Mouse (Mus musculus): ENCODE measurements around the gene Cit. TPM values are rescaled to one million over a fixed set of nuclear protein-coding genes. Genes with fewer than 3 reads are reported as not detected.
A peak's percentile ranks its signal among the peaks of the same experiment; 100 is the strongest.

Gene Cit
- polyA plus RNA-seq, 1 experiment from 2014 or later: 18.7 TPM

GRCm38 (mm10) chr5:115852431-115852830 is 7.4 kb downstream of the Cit start:
- no peak overlapping the region for H3K9ac ChIP-seq
- no peak overlapping the region for H3K4me2 ChIP-seq
- 92% methylated on average over 4 of the region's 4 CpGs for WGBS
- H3K27me3 ChIP-seq (replicated peaks): no peaks in the 10 kb centered on the region
- 0 out of 2 replicates have a peak, but pooled peaks cover 3% of the 10 kb centered on the region for H3K9me3 ChIP-seq
- no peak for ATAC-seq (ENCODE audit: extremely low read depth, insufficient number of reproducible peaks, low FRiP score, low TSS enrichment)
- H3K4me3 ChIP-seq: no peak overlapping the region
- H3K27ac ChIP-seq (replicated peaks): no peak overlapping the region
- H3K4me1 ChIP-seq: no peaks in the 10 kb centered on the region
- H3K36me3 ChIP-seq: peaks cover 92% of the 10 kb centered on the region

DNA sequence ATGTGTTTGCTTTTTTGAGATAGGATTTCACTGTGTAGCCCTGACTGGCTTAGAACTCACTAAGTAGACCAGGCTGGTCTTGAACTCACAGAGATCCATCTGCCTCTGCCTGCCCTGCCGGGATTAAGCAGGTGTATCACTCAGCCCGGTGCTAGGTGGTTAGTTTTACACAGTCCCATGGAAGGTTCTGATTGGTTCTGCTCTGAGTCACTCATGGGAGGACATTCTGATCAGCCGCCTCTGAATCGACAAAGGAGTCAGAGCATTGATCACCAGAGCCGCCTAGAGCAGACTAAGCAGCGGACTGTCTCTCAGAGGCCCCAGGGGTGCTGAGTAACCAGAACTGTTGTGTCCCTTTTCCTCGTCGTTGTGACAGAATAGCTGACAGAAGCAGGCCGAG is 8.6 kb downstream of the Cit start:
- no peak overlapping the region for H3K27ac ChIP-seq (replicated peaks)
- H3K36me3 ChIP-seq: peaks cover 85% of the 10 kb centered on the region
- H3K9ac ChIP-seq: no peak overlapping the region
- H3K9me3 ChIP-seq: 0 out of 2 replicates have a peak, but pooled peaks cover 3% of the 10 kb centered on the region
- no peak overlapping the region for H3K4me3 ChIP-seq
- no peak overlapping the region for H3K4me2 ChIP-seq
- no peaks in the 10 kb centered on the region for H3K4me1 ChIP-seq
- no peaks in the 10 kb centered on the region for H3K27me3 ChIP-seq (replicated peaks)
- 90% methylated on average over 9 of the region's 9 CpGs for WGBS
- ATAC-seq (ENCODE audit: extremely low read depth, insufficient number of reproducible peaks, low FRiP score, low TSS enrichment): no peak

DNA sequence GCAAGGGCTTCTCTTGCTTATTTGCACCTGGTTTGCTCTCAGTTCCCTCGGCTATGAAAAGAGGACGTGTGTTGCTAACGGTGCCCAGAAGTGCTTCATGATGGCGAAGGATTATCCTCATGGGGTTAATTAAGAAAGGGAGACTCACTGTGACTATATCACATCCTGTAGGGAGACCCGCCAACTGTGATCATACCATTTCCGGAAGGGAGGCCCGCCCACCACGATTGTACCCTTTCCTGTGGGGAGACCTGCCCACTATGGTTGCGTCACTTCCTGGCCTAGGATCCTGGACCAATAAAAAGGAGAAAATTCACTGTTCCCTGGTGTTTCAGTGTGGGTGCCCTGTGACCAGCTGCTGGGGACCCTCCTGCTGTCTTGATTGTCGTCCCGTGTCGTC is 9.3 kb downstream of the Cit start:
- WGBS: 72% methylated on average over 11 of the region's 12 CpGs
- Histone ChIP-seq H3K36me3 (peaks cover 83% of the 10 kb centered on the region), H3K27ac (replicated peaks) (no peak overlapping the region), H3K4me3 (no peak overlapping the region), H3K27me3 (replicated peaks) (no peaks in the 10 kb centered on the region), H3K4me2 (no peak overlapping the region), H3K9ac (no peak overlapping the region), H3K9me3 (0 out of 2 replicates have a peak, but pooled peaks cover 3% of the 10 kb centered on the region), H3K4me1 (no peaks in the 10 kb centered on the region)
- ATAC-seq (ENCODE audit: extremely low read depth, insufficient number of reproducible peaks, low FRiP score, low TSS enrichment): no peak

GRCm38 (mm10) chr5:115858652-115859051 is 13.6 kb downstream of the Cit start:
- Histone ChIP-seq H3K4me1 (no peaks in the 10 kb centered on the region), H3K27ac (replicated peaks) (no peak overlapping the region), H3K4me2 (no peak overlapping the region), H3K36me3 (peaks cover 81% of the 10 kb centered on the region), H3K27me3 (replicated peaks) (no peaks in the 10 kb centered on the region), H3K9me3 (0 out of 2 replicates have a peak, but pooled peaks cover 3% of the 10 kb centered on the region), H3K4me3 (no peak overlapping the region), H3K9ac (no peak overlapping the region)
- 69% methylated on average over 6 of the region's 6 CpGs for WGBS
- no peak for ATAC-seq (ENCODE audit: extremely low read depth, insufficient number of reproducible peaks, low FRiP score, low TSS enrichment)

DNA sequence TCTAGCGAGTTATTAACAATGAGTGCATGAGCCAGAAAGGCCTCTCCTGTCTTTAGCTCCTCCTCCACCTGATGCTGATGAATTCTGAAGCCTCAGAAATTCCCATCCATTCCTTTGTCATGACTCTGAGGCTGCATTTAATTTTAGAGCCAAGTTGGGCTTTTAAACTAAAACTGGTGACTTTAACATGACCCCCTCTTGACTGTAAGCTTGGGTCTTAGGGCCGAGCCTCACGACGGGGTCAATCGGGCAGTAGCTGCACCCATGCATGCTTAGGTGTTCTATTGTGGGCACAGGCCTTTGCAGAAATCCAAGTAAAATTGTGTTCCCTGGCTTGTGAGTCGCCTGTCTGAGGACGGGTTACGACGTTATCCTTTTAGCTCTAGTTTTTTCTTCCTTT is 14.4 kb downstream of the Cit start:
- Histone ChIP-seq H3K9me3 (0 out of 2 replicates have a peak, but pooled peaks cover 3% of the 10 kb centered on the region), H3K9ac (no peak overlapping the region), H3K27ac (replicated peaks) (no peak overlapping the region), H3K4me1 (no peaks in the 10 kb centered on the region), H3K4me3 (no peak overlapping the region), H3K4me2 (no peak overlapping the region), H3K36me3 (peaks cover 81% of the 10 kb centered on the region), H3K27me3 (replicated peaks) (no peaks in the 10 kb centered on the region)
- no peak for ATAC-seq (ENCODE audit: extremely low read depth, insufficient number of reproducible peaks, low FRiP score, low TSS enrichment)
- 90% methylated on average over 9 of the region's 9 CpGs for WGBS

- H3K4me2 ChIP-seq: no peak overlapping the region
- 85% methylated on average over 10 of the region's 10 CpGs for WGBS
- H3K4me3 ChIP-seq: no peak overlapping the region
- H3K4me1 ChIP-seq: peaks cover 21% of the 10 kb centered on the region
- H3K27ac ChIP-seq (replicated peaks): no peak overlapping the region
- H3K36me3 ChIP-seq: peaks cover 68% of the 10 kb centered on the region
- no peaks in the 10 kb centered on the region for H3K27me3 ChIP-seq (replicated peaks)
- no peak overlapping the region for H3K9ac ChIP-seq
- no peak for ATAC-seq (ENCODE audit: extremely low read depth, insufficient number of reproducible peaks, low FRiP score, low TSS enrichment)
- H3K9me3 ChIP-seq: 0 out of 2 replicates have a peak, but pooled peaks cover under 1% of the 10 kb centered on the region
These were observed 16.9 kb downstream of the Cit start for GRCm38 (mm10) chr5:115861991-115862390.

DNA sequence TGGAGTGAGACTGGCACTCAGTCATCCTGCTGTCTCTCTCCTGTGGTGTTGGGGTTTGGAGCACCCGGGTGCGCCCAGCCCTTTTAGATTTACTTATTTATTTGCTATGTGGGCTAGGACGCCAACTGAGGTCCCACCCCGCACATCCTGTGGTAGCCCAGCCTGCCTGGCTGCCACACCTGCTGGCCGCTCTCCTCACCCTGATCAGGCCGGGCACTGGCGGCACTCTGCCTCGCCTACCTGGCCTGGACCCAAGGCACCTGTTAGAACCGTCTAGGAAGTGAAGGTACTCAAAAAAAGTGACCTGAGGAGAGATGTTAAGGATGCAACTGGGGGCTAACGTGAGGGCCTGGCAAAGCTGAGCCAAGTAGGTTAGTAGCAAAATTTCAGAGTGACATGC is 17.4 kb downstream of the Cit start:
- H3K36me3 ChIP-seq: peaks cover 66% of the 10 kb centered on the region

DNA sequence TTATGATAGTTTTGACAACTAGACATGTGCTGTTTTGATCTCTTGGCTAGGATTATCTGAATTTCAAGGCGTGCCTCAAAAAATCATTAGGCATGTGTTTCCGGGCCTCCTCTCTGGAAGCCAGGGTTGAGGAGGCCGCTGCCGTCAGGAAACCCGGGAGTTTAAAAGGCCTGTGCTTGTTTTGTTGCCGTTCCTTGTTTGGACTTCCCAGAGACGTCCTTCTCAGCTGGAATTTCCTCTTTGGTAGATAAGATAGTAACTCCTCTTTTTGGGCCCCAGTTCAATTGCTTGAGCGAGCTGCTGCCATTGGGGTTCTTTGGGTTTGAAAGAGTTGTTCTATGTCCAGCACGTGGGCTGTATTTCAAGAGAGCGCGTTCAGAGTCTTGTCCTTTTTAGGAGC is 21.2 kb downstream of the Cit start:
- Histone ChIP-seq H3K27ac (replicated peaks) (peak overlapping the region; percentile 34), H3K36me3 (peaks cover 44% of the 10 kb centered on the region), H3K4me3 (no peak overlapping the region), H3K27me3 (replicated peaks) (no peaks in the 10 kb centered on the region), H3K9me3 (no peaks in the 10 kb centered on the region), H3K9ac (peak overlapping the region; percentile 19; the same call in 1 of the 2 replicates), H3K4me1 (peaks cover 21% of the 10 kb centered on the region), H3K4me2 (no peak overlapping the region)
- WGBS: 27% methylated on average over 11 of the region's 11 CpGs
- ATAC-seq (ENCODE audit: extremely low read depth, insufficient number of reproducible peaks, low FRiP score, low TSS enrichment): no peak

More for the DNA sequence above, 17.4 kb downstream of the Cit start:
- H3K9me3 ChIP-seq: no peaks in the 10 kb centered on the region
- no peak overlapping the region for H3K27ac ChIP-seq (replicated peaks)
- H3K4me2 ChIP-seq: no peak overlapping the region
- peaks cover 21% of the 10 kb centered on the region for H3K4me1 ChIP-seq
- 94% methylated on average over 10 of the region's 10 CpGs for whole genome bisulfite sequencing
- H3K9ac ChIP-seq: no peak overlapping the region
- ATAC-seq (ENCODE audit: extremely low read depth, insufficient number of reproducible peaks, low FRiP score, low TSS enrichment): no peak
- H3K27me3 ChIP-seq (replicated peaks): no peaks in the 10 kb centered on the region
- no peak overlapping the region for H3K4me3 ChIP-seq

DNA sequence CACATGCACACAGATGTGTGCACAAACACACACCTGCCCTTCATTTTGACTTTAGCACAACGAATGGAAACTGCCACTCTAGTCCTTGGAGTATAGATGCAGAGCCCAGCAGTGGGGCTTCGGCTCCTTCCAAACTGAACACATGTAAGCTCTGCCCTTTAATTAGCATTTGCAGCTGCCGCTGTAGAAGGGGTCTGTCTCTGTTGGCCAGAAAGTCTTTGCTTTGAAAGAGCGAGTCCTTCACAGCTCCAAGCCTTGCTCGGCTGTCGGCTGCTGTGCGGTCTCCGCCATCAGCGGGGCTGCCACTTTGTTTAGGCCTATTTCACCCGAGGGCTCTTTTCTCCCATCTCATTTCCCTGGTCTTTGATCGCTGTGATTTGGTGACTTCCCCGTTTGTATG is 23.5 kb downstream of the Cit start:
- Histone ChIP-seq H3K9me3 (no peaks in the 10 kb centered on the region), H3K36me3 (peaks cover 31% of the 10 kb centered on the region), H3K4me3 (no peak overlapping the region), H3K4me1 (peaks cover 29% of the 10 kb centered on the region), H3K27me3 (replicated peaks) (no peaks in the 10 kb centered on the region), H3K27ac (replicated peaks) (no peak overlapping the region), H3K4me2 (no peak overlapping the region), H3K9ac (no peak overlapping the region)
- WGBS: 88% methylated on average over 12 of the region's 12 CpGs
- no peak for ATAC-seq (ENCODE audit: extremely low read depth, insufficient number of reproducible peaks, low FRiP score, low TSS enrichment)

GRCm38 (mm10) chr5:115869198-115869597 is 24.1 kb downstream of the Cit start:
- H3K36me3 ChIP-seq: peaks cover 31% of the 10 kb centered on the region
- WGBS: 89% methylated on average over 15 of the region's 15 CpGs
- no peak for ATAC-seq (ENCODE audit: extremely low read depth, insufficient number of reproducible peaks, low FRiP score, low TSS enrichment)

DNA sequence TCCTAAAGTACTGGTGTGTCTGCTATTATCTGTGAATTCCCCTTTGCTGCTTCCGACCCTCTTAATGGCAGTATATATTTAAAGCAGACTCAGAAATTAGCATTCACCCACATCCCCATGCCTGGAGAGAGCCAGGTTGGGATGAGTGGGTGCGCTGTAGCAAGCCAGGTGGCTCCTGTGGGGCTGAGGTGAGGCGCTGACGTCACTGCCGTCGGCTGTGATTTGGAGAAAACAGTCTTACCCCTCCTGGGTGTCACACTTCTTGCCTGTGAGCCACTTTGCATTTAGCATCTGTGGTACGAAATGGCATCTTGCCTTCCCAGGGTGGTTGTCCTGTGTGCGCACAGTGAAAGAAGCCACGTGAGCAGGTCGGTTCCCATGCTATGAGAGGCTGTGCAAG is 26.1 kb downstream of the Cit start:
- Histone ChIP-seq H3K27ac (replicated peaks) (no peak overlapping the region), H3K4me3 (no peak overlapping the region), H3K4me2 (no peak overlapping the region), H3K27me3 (replicated peaks) (no peaks in the 10 kb centered on the region), H3K36me3 (peaks cover 39% of the 10 kb centered on the region), H3K4me1 (peaks cover 17% of the 10 kb centered on the region), H3K9ac (no peak overlapping the region), H3K9me3 (no peaks in the 10 kb centered on the region)
- no peak for ATAC-seq (ENCODE audit: extremely low read depth, insufficient number of reproducible peaks, low FRiP score, low TSS enrichment)
- 90% methylated on average over 10 of the region's 10 CpGs for WGBS

More at GRCm38 (mm10) chr5:115869198-115869597, 24.1 kb downstream of the Cit start:
- Histone ChIP-seq H3K9me3 (no peaks in the 10 kb centered on the region), H3K4me3 (no peak overlapping the region), H3K27ac (replicated peaks) (no peak overlapping the region), H3K4me1 (peaks cover 29% of the 10 kb centered on the region), H3K4me2 (no peak overlapping the region), H3K9ac (no peak overlapping the region), H3K27me3 (replicated peaks) (no peaks in the 10 kb centered on the region)

GRCm38 (mm10) chr5:115872106-115872505 is 27.0 kb downstream of the Cit start:
- no peak for ATAC-seq (ENCODE audit: extremely low read depth, insufficient number of reproducible peaks, low FRiP score, low TSS enrichment)
- Histone ChIP-seq H3K4me2 (no peak overlapping the region), H3K36me3 (peaks cover 47% of the 10 kb centered on the region), H3K4me1 (peaks cover 8% of the 10 kb centered on the region; the same call in 1 of the 2 replicates), H3K4me3 (no peak overlapping the region), H3K9me3 (no peaks in the 10 kb centered on the region), H3K9ac (no peak overlapping the region), H3K27me3 (replicated peaks) (no peaks in the 10 kb centered on the region), H3K27ac (replicated peaks) (no peak overlapping the region)
- 70% methylated on average over 11 of the region's 11 CpGs for WGBS

Data from heart, embryonic 13.5 days (tissue).